Mouse (Mus musculus) embryonic facial prominence, embryonic 10.5 days (tissue): ENCODE data around the gene Bloc1s1. TPM values are rescaled to one million over a fixed set of nuclear protein-coding genes. Genes with fewer than 3 reads are reported as not detected.

Experiments used
- DNase-seq: peaks from one replicate; pipeline ENCODE4 v3.0.0-alpha.2; 2017; ENCODE audit warnings: low spot score
- H3K27ac ChIP-seq: fragments of 300-500 bp; sonication (generic); replicated peaks from 2 replicates; pipeline ENCODE4 v1.5.1; 2016; ENCODE audit warnings: mild to moderate bottlenecking
- H3K27me3 ChIP-seq: fragments of 300-500 bp; sonication (generic); replicated peaks from 2 replicates; pipeline ENCODE4 v1.6.1; 2016; ENCODE audit warnings: low read depth, mild to moderate bottlenecking; ENCODE audit not compliant: poor library complexity, severe bottlenecking
- H3K36me3 ChIP-seq: fragments of 300-500 bp; sonication (generic); replicated peaks from 2 replicates; pipeline ENCODE4 v1.6.1; 2016; ENCODE audit warnings: mild to moderate bottlenecking, moderate library complexity
- H3K4me1 ChIP-seq: fragments of 300-500 bp; sonication (generic); 2 replicates; pipeline ENCODE4 v1.6.1; 2016
- H3K4me3 ChIP-seq: fragments of 300-500 bp; sonication (generic); 2 replicates; pipeline ENCODE4 v1.5.1; 2016; ENCODE audit warnings: mild to moderate bottlenecking, moderate library complexity
- H3K9me3 ChIP-seq: fragments of 300-500 bp; sonication (generic); 2 replicates; pipeline ENCODE4 v1.6.1; 2016; ENCODE audit warnings: mild to moderate bottlenecking
- WGBS: fragments of 180-500 bp; shearing (Covaris S2); methylation state at CpG from one replicate; pipeline ENCODE4 v1.1.7; 2016; 5-methylcytosine and 5-hydroxymethylcytosine counted together
- polyA plus RNA-seq: library from polyadenylated mRNA; unstranded; fragments of >200 nt; fragmentation: Nextera tagmentation; extraction: Ambion mirVana; gene quantifications from 2 replicates; pipeline ENCODE4 v1.2.1, GENCODE M21; 2016

Bloc1s1 gene
- polyA plus RNA-seq, 1 experiment from 2014 or later, result 185 TPM

- DNase-seq, result no peak
- no peaks in the 10 kb centered on the region for H3K4me1 ChIP-seq
- H3K36me3 ChIP-seq, result peaks cover 92% of the 10 kb centered on the region
Observed at GRCm38 (mm10) chr10:128878291-128878690, 45.5 kb downstream of the Bloc1s1 start.

GRCm38 (mm10) chr10:128870341-128870740, 53.5 kb downstream of the Bloc1s1 start:
- WGBS, result 85% methylated on average over 3 of the region's 3 CpGs
- peaks cover 91% of the 10 kb centered on the region for H3K36me3 ChIP-seq
- H3K27ac ChIP-seq, result no peak overlapping the region
- H3K9me3 ChIP-seq, result no peaks in the 10 kb centered on the region
- no peak for DNase-seq
- H3K4me3 ChIP-seq, result no peak overlapping the region
- H3K4me1 ChIP-seq, result no peaks in the 10 kb centered on the region
- no peaks in the 10 kb centered on the region for H3K27me3 ChIP-seq

More at GRCm38 (mm10) chr10:128878291-128878690, 45.5 kb downstream of the Bloc1s1 start:
- Histone ChIP-seq H3K27ac (no peak overlapping the region), H3K4me3 (no peak overlapping the region), H3K27me3 (no peaks in the 10 kb centered on the region), H3K9me3 (no peaks in the 10 kb centered on the region)

Other genes with a start within 250 kb of the Bloc1s1 start
- gene Suox, start 250.0 kb downstream of the Bloc1s1 start, polyA plus RNA-seq, result 12.9 and 13.5 TPM in 2 replicates
- gene Rab5b, start 227.8 kb downstream of the Bloc1s1 start, polyA plus RNA-seq, result 64.4 and 70.4 TPM in 2 replicates
- gene Pmel, start 219.8 kb downstream of the Bloc1s1 start, polyA plus RNA-seq, result 8.6 and 17.3 TPM in 2 replicates
- gene Cdk2, start 219.0 kb downstream of the Bloc1s1 start, polyA plus RNA-seq, result 124 and 130 TPM in 2 replicates
- 5.2 and 6.3 TPM in 2 replicates for gene Dgka, start 179.2 kb downstream of the Bloc1s1 start, polyA plus RNA-seq
- gene Pym1, start 176.1 kb downstream of the Bloc1s1 start, polyA plus RNA-seq, result 56.6 and 60.0 TPM in 2 replicates
- gene Mmp19, start 133.1 kb downstream of the Bloc1s1 start, polyA plus RNA-seq, result 0.26 and 0.30 TPM in 2 replicates
- 51.9 and 53.7 TPM in 2 replicates for gene Dnajc14, start 120.0 kb downstream of the Bloc1s1 start, polyA plus RNA-seq
- 16.9 and 17.9 TPM in 2 replicates for gene Tmem198b, start 119.7 kb downstream of the Bloc1s1 start, polyA plus RNA-seq
- gene Sarnp, start 106.7 kb downstream of the Bloc1s1 start, polyA plus RNA-seq, result 259 and 263 TPM in 2 replicates
- 63.7 and 66.4 TPM in 2 replicates for gene Ormdl2, start 102.4 kb downstream of the Bloc1s1 start, polyA plus RNA-seq
- gene Gdf11, start 32.3 kb downstream of the Bloc1s1 start, polyA plus RNA-seq, result 11.8 and 12.0 TPM in 2 replicates
- 274 and 319 TPM in 2 replicates for gene Cd63, start 23.0 kb downstream of the Bloc1s1 start, polyA plus RNA-seq
- gene Rdh5, start 1.1 kb downstream of the Bloc1s1 start, polyA plus RNA-seq, result 11.2 and 11.9 TPM in 2 replicates
- 1.8 and 2.7 TPM in 2 replicates for gene Itga7, start 9.8 kb upstream of the Bloc1s1 start, polyA plus RNA-seq
- gene Mettl7b, start 37.0 kb upstream of the Bloc1s1 start, polyA plus RNA-seq, result not detected in 2 replicates
- gene Olfr9, start 65.4 kb upstream of the Bloc1s1 start, polyA plus RNA-seq, result not detected in 2 replicates
- not detected in 2 replicates for gene Olfr763, start 86.8 kb upstream of the Bloc1s1 start, polyA plus RNA-seq
- not detected in 2 replicates for gene Olfr764-ps1, start 115.9 kb upstream of the Bloc1s1 start, polyA plus RNA-seq
- gene Olfr765, start 126.0 kb upstream of the Bloc1s1 start, polyA plus RNA-seq, result not detected in 2 replicates
- gene Olfr766-ps1, start 144.9 kb upstream of the Bloc1s1 start, polyA plus RNA-seq, result not detected in 2 replicates
- not detected in 2 replicates for gene Olfr767, start 158.9 kb upstream of the Bloc1s1 start, polyA plus RNA-seq
- gene Olfr768, start 175.3 kb upstream of the Bloc1s1 start, polyA plus RNA-seq, result not detected in 2 replicates
- gene Olfr769, start 193.8 kb upstream of the Bloc1s1 start, polyA plus RNA-seq, result not detected in 2 replicates
- gene Olfr770, start 215.0 kb upstream of the Bloc1s1 start, polyA plus RNA-seq, result not detected in 2 replicates
- not detected in 2 replicates for gene Olfr771, start 240.7 kb upstream of the Bloc1s1 start, polyA plus RNA-seq